Mouse (Mus musculus) spleen, adult 2 months (tissue): Measurements from ENCODE around the gene Ccdc9. TPM values are rescaled to one million over a fixed set of nuclear protein-coding genes. Genes with fewer than 3 reads are reported as not detected.
A peak's percentile ranks its signal among the peaks of the same experiment; 100 is the strongest.

Experiments used
- DNase-seq, 2 experiments: peaks; one replicate each; pipeline versions ENCODE4 v3.0.0 to v3.0.0-alpha.2; 2012 to 2021; ENCODE audit warnings: low spot score in 2 of 2, low read depth in 1 of 2
- H3K27ac ChIP-seq: fragments of 200-500 bp; 2 replicates; pipeline ENCODE4 v1.5.1; 2012; ENCODE audit warnings: low read length, inconsistent platforms; ENCODE audit not compliant: insufficient read depth
- H3K27me3 ChIP-seq: fragments of 200-500 bp; 2 replicates; pipeline ENCODE4 v1.6.1; 2012; ENCODE audit warnings: mild to moderate bottlenecking, moderate library complexity, low read length, inconsistent platforms; ENCODE audit not compliant: control insufficient read depth, insufficient read depth
- H3K36me3 ChIP-seq: fragments of 200-500 bp; 2 replicates; pipeline ENCODE4 v1.6.1; 2012; ENCODE audit warnings: mild to moderate bottlenecking, low read length, inconsistent platforms; ENCODE audit not compliant: control insufficient read depth, insufficient read depth
- H3K4me1 ChIP-seq: fragments of 200-500 bp; 2 replicates; pipeline ENCODE4 v1.6.1; 2011; ENCODE audit warnings: inconsistent platforms; ENCODE audit not compliant: control insufficient read depth, insufficient read depth, insufficient read length
- H3K4me3 ChIP-seq: fragments of 200-500 bp; 2 replicates; pipeline ENCODE4 v1.5.1; 2011; ENCODE audit warnings: mild to moderate bottlenecking, inconsistent platforms; ENCODE audit not compliant: insufficient read depth, insufficient read length; ENCODE audit errors: extremely low read depth
- CTCF ChIP-seq: fragments of 200-500 bp; IDR thresholded peaks from 2 replicates; pipeline ENCODE4 v1.5.1; 2011; ENCODE audit warnings: mild to moderate bottlenecking, inconsistent platforms; ENCODE audit not compliant: insufficient read depth, insufficient read length, insufficient replicate concordance; ENCODE audit errors: extremely low read depth
- POLR2A ChIP-seq: fragments of 200-500 bp; IDR thresholded peaks from 2 replicates; pipeline ENCODE4 v1.6.1; 2011; ENCODE audit warnings: low read depth, low read length, inconsistent platforms
- WGBS: fragments of 180-500 bp; shearing (Covaris S2); methylation state at CpG from one replicate; pipeline ENCODE4 v1.1.7; 2018; 5-methylcytosine and 5-hydroxymethylcytosine counted together
- polyA plus RNA-seq: library from polyadenylated mRNA; depleted of rRNA; stranded (reverse); fragments of >200 nt; gene quantifications from 2 replicates; pipeline ENCODE4 v1.2.3, GENCODE M21; 2012

The Ccdc9 gene
- polyA plus RNA-seq, 1 experiment = 32.4 TPM

GRCm38 (mm10) chr7:16319216-16319615, 32.6 kb upstream of the Ccdc9 start:
- WGBS = 96% methylated on average over 4 of the region's 4 CpGs
- Histone ChIP-seq H3K36me3 (peaks cover 10% of the 10 kb centered on the region), H3K4me3 (no peak overlapping the region), H3K27me3 (no peaks in the 10 kb centered on the region), H3K4me1 (peaks cover 1% of the 10 kb centered on the region; the same call in 1 of the 2 replicates), H3K27ac (no peak overlapping the region)
- TF ChIP-seq CTCF (no peak), POLR2A (no peak)
- DNase-seq = no peak

DNA sequence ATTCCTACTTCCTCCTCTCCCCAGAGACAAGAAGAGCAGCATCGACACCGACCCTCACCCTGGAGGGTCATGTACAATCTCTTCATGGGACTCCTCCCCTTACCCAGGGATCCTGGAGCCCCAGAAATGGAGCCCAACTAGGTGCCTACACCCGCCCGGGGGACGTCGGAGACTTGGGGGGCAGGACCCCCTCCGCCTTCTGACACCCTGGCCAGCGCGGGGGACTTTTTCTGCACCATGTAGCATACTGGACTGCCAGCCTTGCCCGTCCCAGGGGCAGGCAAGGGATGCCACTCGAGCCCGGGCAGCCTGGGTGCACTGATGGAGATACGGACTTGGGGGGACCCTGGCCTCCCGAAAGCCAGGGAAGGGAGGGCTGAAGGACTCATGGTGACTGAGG, 30.5 kb upstream of the Ccdc9 start:
- H3K4me3 ChIP-seq = no peak overlapping the region
- TF ChIP-seq POLR2A (no peak), CTCF (no peak)
- H3K27ac ChIP-seq = no peak overlapping the region
- peaks cover 14% of the 10 kb centered on the region for H3K4me1 ChIP-seq
- H3K36me3 ChIP-seq = peaks cover 10% of the 10 kb centered on the region
- 95% methylated on average over 14 of the region's 14 CpGs for WGBS
- H3K27me3 ChIP-seq = peaks cover 3% of the 10 kb centered on the region; the same call in 1 of the 2 replicates
- no peak for DNase-seq

GRCm38 (mm10) chr7:16315222-16315759, 28.7 kb upstream of the Ccdc9 start:
- no peak for DNase-seq
- Histone ChIP-seq H3K27me3 (peaks cover 5% of the 10 kb centered on the region; the same call in 1 of the 2 replicates), H3K4me1 (peaks cover 21% of the 10 kb centered on the region), H3K4me3 (no peak overlapping the region), H3K27ac (no peak overlapping the region), H3K36me3 (peaks cover 10% of the 10 kb centered on the region)
- no peak for TF ChIP-seq CTCF
- no peak for TF ChIP-seq POLR2A
- 56% methylated on average over 4 of the region's 4 CpGs for WGBS

GRCm38 (mm10) chr7:16314221-16314775, 27.7 kb upstream of the Ccdc9 start:
- Histone ChIP-seq H3K27ac (peak overlapping the region; percentile 20; the same call in 1 of the 2 replicates), H3K27me3 (peaks cover 5% of the 10 kb centered on the region; the same call in 1 of the 2 replicates), H3K4me3 (peak overlapping the region; percentile 20; the same call in 1 of the 2 replicates), H3K36me3 (peaks cover 10% of the 10 kb centered on the region), H3K4me1 (peaks cover 26% of the 10 kb centered on the region)
- 37% methylated on average over 13 of the region's 13 CpGs for WGBS
- no peak for DNase-seq
- no peak for TF ChIP-seq CTCF
- TF ChIP-seq POLR2A = no peak

DNA sequence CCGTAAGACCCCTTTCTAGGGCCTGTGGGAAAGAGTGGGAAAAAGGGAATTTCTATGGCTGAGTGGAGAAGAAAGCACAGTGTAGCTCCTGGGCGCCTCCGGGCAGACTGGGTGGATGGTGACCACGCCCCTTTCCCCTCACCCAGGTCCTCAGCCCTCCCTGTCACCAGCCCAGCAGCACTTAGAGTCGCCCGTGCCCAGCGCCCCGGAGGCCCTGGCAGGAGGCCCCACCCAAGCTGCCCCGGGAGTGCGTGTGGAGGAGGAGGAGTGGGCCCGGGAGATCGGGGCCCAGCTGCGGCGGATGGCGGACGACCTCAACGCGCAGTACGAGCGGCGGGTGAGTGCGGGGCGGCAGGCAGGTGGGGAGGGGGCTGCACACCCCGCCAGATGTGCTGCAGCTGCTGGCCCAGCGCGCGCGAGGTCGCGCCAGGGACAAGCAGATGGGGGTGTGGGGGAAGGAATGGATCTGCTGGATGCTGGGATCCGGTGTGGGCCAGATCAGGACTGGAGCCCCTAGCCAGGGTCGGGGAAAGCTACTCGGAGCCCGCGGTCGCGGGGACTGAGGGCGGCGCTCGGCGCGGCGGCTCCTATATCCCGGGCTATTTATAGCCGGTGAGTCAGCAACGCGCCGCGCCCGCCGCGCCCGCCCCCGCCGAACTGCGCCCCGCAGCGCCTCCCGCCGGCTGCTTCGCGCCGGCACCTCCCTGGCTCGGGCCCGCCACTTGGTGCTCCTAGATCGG, 27.1 kb upstream of the Ccdc9 start:
- WGBS = 2% methylated on average over 56 of the region's 66 CpGs
- peak in 1 of 2 experiments; percentile 41 for DNase-seq
- TF ChIP-seq CTCF (peak; percentile 21; the same call in 1 of the 2 replicates), POLR2A (peak; percentile 69)
- peaks cover 31% of the 10 kb centered on the region for H3K4me1 ChIP-seq
- H3K36me3 ChIP-seq = peaks cover 10% of the 10 kb centered on the region
- H3K27ac ChIP-seq = peak overlapping the region; percentile 91
- H3K27me3 ChIP-seq = peaks cover 5% of the 10 kb centered on the region; the same call in 1 of the 2 replicates
- H3K4me3 ChIP-seq = peak overlapping the region; percentile 66

- Histone ChIP-seq H3K4me3 (peak overlapping the region; percentile 88), H3K27ac (peak overlapping the region; percentile 91), H3K27me3 (peaks cover 5% of the 10 kb centered on the region; the same call in 1 of the 2 replicates), H3K4me1 (peaks cover 35% of the 10 kb centered on the region), H3K36me3 (peaks cover 9% of the 10 kb centered on the region)
- peak in 1 of 2 experiments; percentile 58 for DNase-seq
- no peak for TF ChIP-seq POLR2A
- TF ChIP-seq CTCF = no peak
- 1% methylated on average over 12 of the region's 12 CpGs for WGBS
Observed at GRCm38 (mm10) chr7:16312672-16313311, 26.2 kb upstream of the Ccdc9 start.
